Mouse (Mus musculus): ENCODE data around the gene B4galnt1. TPM values are rescaled to one million over a fixed set of nuclear protein-coding genes. Genes with fewer than 3 reads are reported as not detected.
A peak's percentile ranks its signal among the peaks of the same experiment; 100 is the strongest.

B4galnt1 gene
- polyA plus RNA-seq, 1 experiment = 83.6 TPM

- Histone ChIP-seq H3K4me1 (ENCODE audit: control insufficient read depth, insufficient read depth, low read length) (peaks cover 12% of the 10 kb centered on the region), H3K4me3 (replicated peaks; ENCODE audit: insufficient read depth, low read depth, low read length) (peak overlapping the region; percentile 71), H3K27me3 (ENCODE audit: control insufficient read depth, insufficient read depth, low read length) (no peaks in the 10 kb centered on the region), H3K27ac (ENCODE audit: insufficient read depth, low read length) (peak overlapping the region; percentile 90)
- WGBS = 6% methylated on average over 11 of the region's 11 CpGs
- no peak for TF ChIP-seq POLR2A (IDR thresholded peaks at IDR 0.05; ENCODE audit: borderline replicate concordance, insufficient read depth, low read length)
- no peak for TF ChIP-seq CTCF (IDR thresholded peaks at IDR 0.05; ENCODE audit: borderline replicate concordance, insufficient read depth, low read depth, low read length)
- DNase-seq = no peak
Measured at GRCm38 (mm10) chr10:127166404-127166715, 1.3 kb downstream of the B4galnt1 start.

GRCm38 (mm10) chr10:127166771-127167613 is 2.0 kb downstream of the B4galnt1 start:
- H3K27me3 ChIP-seq (ENCODE audit: control insufficient read depth, insufficient read depth, low read length) = no peaks in the 10 kb centered on the region
- peak overlapping the region; percentile 71 for H3K4me3 ChIP-seq (replicated peaks; ENCODE audit: insufficient read depth, low read depth, low read length)
- H3K4me1 ChIP-seq (ENCODE audit: control insufficient read depth, insufficient read depth, low read length) = peaks cover 12% of the 10 kb centered on the region
- peak in 1 of 2 experiments; percentile 28 for DNase-seq
- peak overlapping the region; percentile 90 for H3K27ac ChIP-seq (ENCODE audit: insufficient read depth, low read length)
- WGBS = 18% methylated on average over 15 of the region's 15 CpGs
- TF ChIP-seq POLR2A (IDR thresholded peaks at IDR 0.05; ENCODE audit: borderline replicate concordance, insufficient read depth, low read length) (no peak), CTCF (IDR thresholded peaks at IDR 0.05; ENCODE audit: borderline replicate concordance, insufficient read depth, low read depth, low read length) (no peak)

- TF ChIP-seq POLR2A (IDR thresholded peaks at IDR 0.05; ENCODE audit: borderline replicate concordance, insufficient read depth, low read length) = no peak
- no peak for TF ChIP-seq CTCF (IDR thresholded peaks at IDR 0.05; ENCODE audit: borderline replicate concordance, insufficient read depth, low read depth, low read length)
- Histone ChIP-seq H3K27me3 (ENCODE audit: control insufficient read depth, insufficient read depth, low read length) (no peaks in the 10 kb centered on the region), H3K27ac (ENCODE audit: insufficient read depth, low read length) (no peak overlapping the region), H3K4me1 (ENCODE audit: control insufficient read depth, insufficient read depth, low read length) (peaks cover 12% of the 10 kb centered on the region), H3K4me3 (replicated peaks; ENCODE audit: insufficient read depth, low read depth, low read length) (no peak overlapping the region)
- 44% methylated on average over 10 of the region's 10 CpGs for WGBS
- DNase-seq = peak in 1 of 2 experiments; percentile 32
Measured at GRCm38 (mm10) chr10:127167614-127168192, 2.7 kb downstream of the B4galnt1 start.

- Histone ChIP-seq H3K27ac (ENCODE audit: insufficient read depth, low read length) (no peak overlapping the region), H3K4me3 (replicated peaks; ENCODE audit: insufficient read depth, low read depth, low read length) (no peak overlapping the region), H3K27me3 (ENCODE audit: control insufficient read depth, insufficient read depth, low read length) (no peaks in the 10 kb centered on the region), H3K4me1 (ENCODE audit: control insufficient read depth, insufficient read depth, low read length) (peaks cover 12% of the 10 kb centered on the region)
- no peak for DNase-seq
- WGBS = 53% methylated on average over 22 of the region's 22 CpGs
- no peak for TF ChIP-seq POLR2A (IDR thresholded peaks at IDR 0.05; ENCODE audit: borderline replicate concordance, insufficient read depth, low read length)
- no peak for TF ChIP-seq CTCF (IDR thresholded peaks at IDR 0.05; ENCODE audit: borderline replicate concordance, insufficient read depth, low read depth, low read length)
Measured at GRCm38 (mm10) chr10:127170002-127170401, 5.0 kb downstream of the B4galnt1 start.

- DNase-seq = peak; percentile 39 to 56
- H3K4me1 ChIP-seq (ENCODE audit: control insufficient read depth, insufficient read depth, low read length) = peaks cover 12% of the 10 kb centered on the region
- TF ChIP-seq POLR2A (IDR thresholded peaks at IDR 0.05; ENCODE audit: borderline replicate concordance, insufficient read depth, low read length) (no peak), CTCF (IDR thresholded peaks at IDR 0.05; ENCODE audit: borderline replicate concordance, insufficient read depth, low read depth, low read length) (peak; percentile 57; the same call in 1 of the 2 replicates)
- 25% methylated on average over 29 of the region's 29 CpGs for WGBS
- no peak overlapping the region for H3K4me3 ChIP-seq (replicated peaks; ENCODE audit: insufficient read depth, low read depth, low read length)
- no peaks in the 10 kb centered on the region for H3K27me3 ChIP-seq (ENCODE audit: control insufficient read depth, insufficient read depth, low read length)
- no peak overlapping the region for H3K27ac ChIP-seq (ENCODE audit: insufficient read depth, low read length)
Measured at GRCm38 (mm10) chr10:127170837-127171272, 5.8 kb downstream of the B4galnt1 start.

GRCm38 (mm10) chr10:127171631-127172200 is 6.7 kb downstream of the B4galnt1 start:
- TF ChIP-seq CTCF (IDR thresholded peaks at IDR 0.05; ENCODE audit: borderline replicate concordance, insufficient read depth, low read depth, low read length) (no peak), POLR2A (IDR thresholded peaks at IDR 0.05; ENCODE audit: borderline replicate concordance, insufficient read depth, low read length) (no peak)
- no peak for DNase-seq
- 86% methylated on average over 15 of the region's 15 CpGs for WGBS
- peaks cover 11% of the 10 kb centered on the region for H3K4me1 ChIP-seq (ENCODE audit: control insufficient read depth, insufficient read depth, low read length)
- no peak overlapping the region for H3K4me3 ChIP-seq (replicated peaks; ENCODE audit: insufficient read depth, low read depth, low read length)
- no peak overlapping the region for H3K27ac ChIP-seq (ENCODE audit: insufficient read depth, low read length)
- H3K27me3 ChIP-seq (ENCODE audit: control insufficient read depth, insufficient read depth, low read length) = no peaks in the 10 kb centered on the region

- WGBS = 79% methylated on average over 16 of the region's 16 CpGs
- H3K27ac ChIP-seq (ENCODE audit: insufficient read depth, low read length) = no peak overlapping the region
- H3K4me1 ChIP-seq (ENCODE audit: control insufficient read depth, insufficient read depth, low read length) = 0 out of 2 replicates have a peak, but pooled peaks cover 2% of the 10 kb centered on the region
- no peaks in the 10 kb centered on the region for H3K27me3 ChIP-seq (ENCODE audit: control insufficient read depth, insufficient read depth, low read length)
- no peak for DNase-seq
- H3K4me3 ChIP-seq (replicated peaks; ENCODE audit: insufficient read depth, low read depth, low read length) = no peak overlapping the region
- TF ChIP-seq CTCF (IDR thresholded peaks at IDR 0.05; ENCODE audit: borderline replicate concordance, insufficient read depth, low read depth, low read length) (no peak), POLR2A (IDR thresholded peaks at IDR 0.05; ENCODE audit: borderline replicate concordance, insufficient read depth, low read length) (no peak)
Measured at GRCm38 (mm10) chr10:127173148-127174065, 8.4 kb downstream of the B4galnt1 start.
